Mouse (Mus musculus): ENCODE data around the gene Ppp4r1. TPM values are rescaled to one million over a fixed set of nuclear protein-coding genes. Genes with fewer than 3 reads are reported as not detected.

Ppp4r1 gene
- total RNA-seq, 2 experiments from 2014 or later = 9.4 to 16.1 TPM

- no peak for ATAC-seq (replicated peaks; ENCODE audit: low FRiP score, poor library complexity, severe bottlenecking)
Measured at GRCm38 (mm10) chr17:65842669-65843381, 60.5 kb downstream of the Ppp4r1 start.

DNA sequence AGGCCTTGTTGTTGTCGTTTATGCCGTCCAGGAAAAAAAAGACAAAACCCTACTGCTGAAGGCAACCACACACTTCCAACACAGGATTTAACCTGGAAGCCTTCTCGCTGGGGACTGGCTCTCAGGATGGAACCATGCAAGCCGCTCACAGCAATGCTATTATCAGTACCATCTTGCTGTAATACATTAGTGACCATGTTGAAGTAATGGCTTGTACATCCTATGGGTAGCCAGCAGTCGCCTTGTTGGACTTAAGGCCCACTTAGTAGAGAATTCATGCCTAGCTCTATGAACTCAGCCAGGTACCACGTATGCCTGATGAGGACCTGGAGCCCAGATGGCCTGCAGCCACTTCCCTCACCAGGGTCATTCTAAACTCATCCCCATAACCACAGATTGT lies 63.0 kb downstream of the Ppp4r1 start:
- no peak for ATAC-seq (replicated peaks; ENCODE audit: low FRiP score, poor library complexity, severe bottlenecking)

DNA sequence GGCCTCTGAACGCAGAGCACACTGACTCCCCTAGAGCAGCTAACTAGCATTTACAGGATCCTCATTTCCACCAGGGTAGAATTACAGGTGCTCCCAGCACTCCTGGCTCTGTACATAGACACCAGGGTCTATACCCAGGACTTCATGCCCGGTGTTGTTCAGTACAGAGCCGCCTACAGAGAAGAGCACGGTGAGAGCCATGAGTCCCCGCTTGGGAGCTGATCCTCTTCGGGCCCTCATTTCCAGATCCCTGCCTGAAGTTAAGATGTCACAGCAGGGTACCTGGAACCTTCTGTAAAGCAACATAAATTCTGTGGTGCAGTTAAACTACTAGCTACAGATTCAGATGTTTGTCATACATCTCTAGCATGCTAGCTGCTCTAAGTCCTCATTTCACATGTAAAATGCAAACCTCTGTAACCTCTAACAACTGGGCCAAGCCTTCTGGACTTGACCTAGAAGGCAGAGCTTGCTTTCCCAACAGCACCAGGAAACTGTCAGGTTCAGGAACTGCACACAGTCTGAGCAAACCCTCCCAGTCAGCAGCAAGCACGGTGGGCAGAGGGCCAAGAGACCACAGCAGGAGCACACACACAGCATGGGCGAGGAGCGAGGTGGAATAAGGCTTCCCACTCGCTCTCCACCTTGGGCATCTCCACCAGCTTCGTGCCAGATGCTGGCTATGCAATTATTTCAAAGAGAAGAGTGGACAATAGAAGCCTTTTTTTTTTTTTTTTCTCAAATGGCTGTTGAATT lies 65.5 kb downstream of the Ppp4r1 start:
- no peak for ATAC-seq (replicated peaks; ENCODE audit: low FRiP score, poor library complexity, severe bottlenecking)

GRCm38 (mm10) chr17:65850487-65850886 lies 68.1 kb downstream of the Ppp4r1 start:
- ATAC-seq (replicated peaks; ENCODE audit: low FRiP score, poor library complexity, severe bottlenecking) = no peak

- no peak for ATAC-seq (replicated peaks; ENCODE audit: low FRiP score, poor library complexity, severe bottlenecking)
Measured at GRCm38 (mm10) chr17:65851749-65852148, 69.4 kb downstream of the Ppp4r1 start.

GRCm38 (mm10) chr17:65853326-65853725 lies 71.0 kb downstream of the Ppp4r1 start:
- ATAC-seq (replicated peaks; ENCODE audit: low FRiP score, poor library complexity, severe bottlenecking) = no peak

GRCm38 (mm10) chr17:65854006-65854405 lies 71.6 kb downstream of the Ppp4r1 start:
- ATAC-seq (replicated peaks; ENCODE audit: low FRiP score, poor library complexity, severe bottlenecking) = no peak

GRCm38 (mm10) chr17:65857617-65858016 lies 75.2 kb downstream of the Ppp4r1 start:
- ATAC-seq (replicated peaks; ENCODE audit: low FRiP score, poor library complexity, severe bottlenecking) = no peak

GRCm38 (mm10) chr17:65862579-65862978 lies 80.2 kb downstream of the Ppp4r1 start:
- no peak for ATAC-seq (replicated peaks; ENCODE audit: low FRiP score, poor library complexity, severe bottlenecking)

DNA sequence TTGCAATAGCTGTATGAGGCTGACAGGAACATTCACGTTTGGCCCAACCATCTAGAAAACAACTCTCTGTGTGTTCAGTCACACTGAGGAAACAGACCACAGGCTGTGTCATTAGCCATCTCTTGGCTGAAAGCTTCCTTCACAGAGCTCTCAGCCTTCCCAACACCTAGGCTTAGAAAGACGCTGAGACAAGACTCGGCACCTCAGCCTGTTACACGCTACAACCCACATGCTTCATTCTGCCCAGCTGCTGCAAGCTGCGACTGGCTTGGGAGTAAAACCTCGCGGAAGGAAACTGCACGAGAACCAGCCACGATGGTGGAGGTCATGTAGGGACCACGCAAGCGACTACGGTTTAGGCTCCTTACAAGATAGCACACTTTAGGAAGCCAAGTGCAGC lies 81.5 kb downstream of the Ppp4r1 start:
- no peak for ATAC-seq (replicated peaks; ENCODE audit: low FRiP score, poor library complexity, severe bottlenecking)

- ATAC-seq (replicated peaks; ENCODE audit: low FRiP score, poor library complexity, severe bottlenecking) = peak; percentile 54; the same call in 1 of the 2 replicates
Measured at GRCm38 (mm10) chr17:65864742-65865141, 82.4 kb downstream of the Ppp4r1 start.

DNA sequence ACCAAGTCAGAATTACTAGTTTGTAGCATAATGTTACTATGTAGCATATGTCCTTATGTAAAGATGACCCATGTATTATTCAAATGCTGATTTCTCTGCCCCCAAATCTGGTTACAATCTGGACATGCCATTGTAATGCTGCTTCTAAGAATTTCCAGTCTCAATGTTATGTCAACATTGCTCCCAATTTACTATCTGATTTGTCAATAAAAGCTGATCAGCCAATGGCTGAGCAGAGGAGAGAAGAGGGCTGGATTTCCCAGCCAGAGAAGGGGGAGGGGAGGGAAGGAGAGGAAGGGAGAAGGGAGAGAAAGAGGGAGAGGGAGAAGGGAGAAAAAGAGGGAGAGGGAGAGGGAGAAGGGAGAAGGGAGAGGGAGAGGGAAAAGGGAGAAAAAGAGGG lies 82.9 kb downstream of the Ppp4r1 start:
- no peak for ATAC-seq (replicated peaks; ENCODE audit: low FRiP score, poor library complexity, severe bottlenecking)

- ATAC-seq (replicated peaks; ENCODE audit: low FRiP score, poor library complexity, severe bottlenecking) = no peak
Measured at GRCm38 (mm10) chr17:65866201-65866600, 83.8 kb downstream of the Ppp4r1 start.

GRCm38 (mm10) chr17:65867996-65868395 lies 85.6 kb downstream of the Ppp4r1 start:
- ATAC-seq (replicated peaks; ENCODE audit: low FRiP score, poor library complexity, severe bottlenecking) = no peak

GRCm38 (mm10) chr17:65869720-65870119 lies 87.3 kb downstream of the Ppp4r1 start:
- no peak for ATAC-seq (replicated peaks; ENCODE audit: low FRiP score, poor library complexity, severe bottlenecking)

- ATAC-seq (replicated peaks; ENCODE audit: low FRiP score, poor library complexity, severe bottlenecking) = peak; percentile 86
Measured at GRCm38 (mm10) chr17:65870146-65870545, 87.8 kb downstream of the Ppp4r1 start.

DNA sequence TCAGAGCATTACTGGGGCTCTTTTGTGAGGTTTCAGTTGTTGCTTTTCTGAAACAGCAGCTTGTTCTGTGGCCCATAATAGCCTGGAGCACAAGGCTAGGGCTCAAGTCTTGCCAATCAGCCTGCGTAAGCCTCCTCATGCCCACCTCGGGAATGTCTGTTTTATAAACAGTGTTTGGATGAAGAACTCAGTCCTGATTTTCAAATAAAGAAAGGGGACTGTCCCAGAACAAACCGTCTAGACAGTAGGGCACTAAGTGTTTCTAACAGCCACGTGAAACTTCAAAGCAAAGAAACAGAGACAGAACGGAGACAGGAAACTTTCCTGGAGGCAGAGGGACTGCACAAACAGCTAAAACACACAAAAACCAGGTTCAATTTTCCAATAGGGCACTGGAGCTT lies 89.3 kb downstream of the Ppp4r1 start:
- ATAC-seq (replicated peaks; ENCODE audit: low FRiP score, poor library complexity, severe bottlenecking) = no peak

DNA sequence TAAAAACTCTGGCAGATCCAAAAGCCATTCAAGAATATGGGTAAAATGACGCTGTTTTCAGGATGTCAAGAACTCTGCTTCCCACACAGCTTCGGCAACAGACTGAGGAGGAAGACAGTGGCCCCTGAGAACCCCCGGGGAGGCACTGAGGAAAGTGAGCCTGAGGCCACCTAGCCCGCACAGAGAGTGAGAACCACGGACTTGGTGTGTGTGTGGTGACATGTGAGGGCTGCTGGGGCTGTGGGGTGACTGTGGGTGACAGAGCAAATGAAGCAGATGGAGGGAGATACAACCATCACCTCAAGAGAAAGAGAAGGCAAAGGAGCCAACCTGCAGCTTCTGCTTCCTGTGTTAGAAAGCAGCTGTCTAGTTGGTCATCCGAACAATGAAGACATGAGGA lies 89.7 kb downstream of the Ppp4r1 start:
- ATAC-seq (replicated peaks; ENCODE audit: low FRiP score, poor library complexity, severe bottlenecking) = no peak

GRCm38 (mm10) chr17:65872652-65873051 lies 90.3 kb downstream of the Ppp4r1 start:
- peak; percentile 81 for ATAC-seq (replicated peaks; ENCODE audit: low FRiP score, poor library complexity, severe bottlenecking)

GRCm38 (mm10) chr17:65873156-65873555 lies 90.8 kb downstream of the Ppp4r1 start:
- no peak for ATAC-seq (replicated peaks; ENCODE audit: low FRiP score, poor library complexity, severe bottlenecking)

DNA sequence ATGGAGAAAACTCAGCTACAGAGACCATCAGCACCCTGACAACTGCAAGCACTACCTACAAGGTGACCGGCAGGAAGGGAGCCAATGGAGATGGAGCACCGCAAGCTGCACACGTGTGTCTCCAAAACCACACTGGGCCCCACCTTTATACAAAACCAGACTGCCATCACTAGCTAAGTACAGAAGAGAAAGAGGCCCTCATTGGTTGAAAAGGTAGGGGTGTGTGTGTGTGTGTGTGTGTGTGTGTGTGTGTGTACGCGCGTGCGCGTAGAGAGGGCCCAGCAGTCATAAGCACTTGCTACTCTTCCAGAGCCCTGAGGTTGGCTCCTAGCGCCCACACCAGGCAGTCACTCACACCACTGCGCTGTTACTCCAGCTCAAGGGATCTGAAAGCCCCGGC lies 91.5 kb downstream of the Ppp4r1 start:
- no peak for ATAC-seq (replicated peaks; ENCODE audit: low FRiP score, poor library complexity, severe bottlenecking)

All from erythroblast, adult 5-6 weeks (primary cell).